Mouse (Mus musculus) cerebellum, adult 2 months (tissue): ENCODE data around the gene Pigh.

Source experiments
- CTCF ChIP-seq: fragments of 200-500 bp; IDR thresholded peaks from 2 replicates; pipeline ENCODE4 v1.5.1; 2011; ENCODE audit warnings: low read depth, mild to moderate bottlenecking, control low read depth, low read length, moderate library complexity, borderline replicate concordance; ENCODE audit not compliant: insufficient read depth
- POLR2A ChIP-seq: fragments of 200-500 bp; IDR thresholded peaks from 2 replicates; pipeline ENCODE4 v1.6.1; 2011; ENCODE audit warnings: low read length, control low read depth, borderline replicate concordance; ENCODE audit not compliant: insufficient read depth

DNA sequence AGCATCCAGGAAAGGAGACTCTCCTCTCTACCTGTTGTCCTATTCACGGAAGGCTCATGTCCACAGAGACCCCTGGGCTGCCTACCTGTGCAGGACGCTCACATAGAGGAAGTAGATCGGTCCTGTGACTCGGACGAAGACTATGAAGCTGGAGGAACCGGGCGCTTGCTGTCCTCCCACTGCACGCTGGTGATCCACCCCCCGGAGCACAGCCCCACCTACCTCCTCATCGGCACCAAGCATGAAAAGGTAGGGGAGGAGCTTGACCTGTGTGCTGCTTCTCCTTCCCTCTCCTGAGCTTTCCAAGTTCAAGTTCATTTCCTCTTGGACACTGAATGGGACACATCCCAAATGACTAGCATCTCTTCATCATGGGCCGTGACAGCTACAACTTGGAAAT is 21.1 kb downstream of the Pigh start:
- TF ChIP-seq CTCF, result no peak
- no peak for TF ChIP-seq POLR2A
